Mouse (Mus musculus) ovary, postnatal 14 days (tissue): Measurements from ENCODE around the gene Gm49486.

Experiments
- DNase-seq: peaks from one replicate; pipeline ENCODE4 v3.0.0; 2022; ENCODE audit warnings: low spot score

The Gm49486 gene

GRCm38 (mm10) chr15:79271124-79271746 is 42.0 kb downstream of the Gm49486 start:
- DNase-seq, result peak; percentile 34

- DNase-seq, result no peak
Measured at GRCm38 (mm10) chr15:79273020-79273419, 43.8 kb downstream of the Gm49486 start.

DNA sequence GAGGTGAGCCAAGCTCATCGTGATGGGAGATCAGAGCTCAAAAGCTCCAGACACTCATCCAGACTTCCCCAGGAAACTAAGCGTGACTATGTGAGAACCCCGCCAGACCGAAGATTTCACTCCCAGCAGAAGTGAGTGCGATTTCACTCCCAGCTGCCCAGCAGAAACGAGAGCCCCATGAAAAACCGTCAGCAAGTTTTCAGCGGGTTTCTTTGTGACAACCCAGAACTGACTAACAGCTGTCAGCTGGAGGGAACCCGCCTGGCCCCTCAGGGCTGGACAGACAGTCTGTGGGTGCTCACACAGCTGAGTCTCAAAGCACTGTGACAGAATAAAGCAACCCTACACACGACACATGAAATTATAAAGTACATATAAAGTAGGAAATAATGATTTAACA is 48.5 kb downstream of the Gm49486 start:
- DNase-seq, result no peak

DNA sequence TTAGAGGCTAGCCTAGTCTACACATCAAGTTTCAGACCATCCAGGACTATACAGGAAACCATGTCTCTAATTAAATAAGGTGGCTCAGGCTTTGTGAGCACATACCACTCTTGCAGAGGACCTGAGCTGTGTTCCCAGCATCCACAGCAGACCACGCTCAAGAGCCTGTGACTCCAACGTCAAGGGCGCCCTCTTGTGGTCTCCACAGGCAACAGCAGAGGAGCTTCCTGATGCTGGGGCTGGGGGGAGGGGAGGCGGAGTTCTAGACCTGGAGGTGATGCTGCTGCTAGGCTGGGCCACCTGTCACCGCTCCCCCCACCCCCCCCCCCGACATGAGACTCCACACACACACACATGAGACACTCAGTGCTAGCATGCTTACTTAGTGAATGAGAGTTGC is 51.0 kb downstream of the Gm49486 start:
- DNase-seq, result no peak

GRCm38 (mm10) chr15:79280850-79281249 is 51.7 kb downstream of the Gm49486 start:
- no peak for DNase-seq

DNA sequence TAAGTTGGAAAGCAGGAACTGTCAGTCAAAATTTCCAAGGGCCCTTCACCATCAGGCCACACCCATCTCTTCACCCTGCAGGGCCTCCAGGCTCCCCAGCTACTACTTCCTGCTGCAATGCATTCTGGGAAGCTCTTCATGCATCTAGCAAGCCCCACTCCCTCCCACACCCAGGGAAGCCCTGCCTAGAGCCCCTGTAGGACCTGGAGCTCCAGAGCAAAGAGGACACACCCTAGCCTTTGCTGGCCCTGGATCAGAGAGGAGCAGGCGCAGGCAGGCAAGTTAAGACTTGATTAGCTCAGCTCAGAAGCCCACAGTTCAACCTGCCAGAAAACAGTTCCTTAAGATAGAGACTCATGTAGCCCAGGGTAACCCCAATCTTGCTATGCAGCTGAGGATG is 52.2 kb downstream of the Gm49486 start:
- no peak for DNase-seq

DNA sequence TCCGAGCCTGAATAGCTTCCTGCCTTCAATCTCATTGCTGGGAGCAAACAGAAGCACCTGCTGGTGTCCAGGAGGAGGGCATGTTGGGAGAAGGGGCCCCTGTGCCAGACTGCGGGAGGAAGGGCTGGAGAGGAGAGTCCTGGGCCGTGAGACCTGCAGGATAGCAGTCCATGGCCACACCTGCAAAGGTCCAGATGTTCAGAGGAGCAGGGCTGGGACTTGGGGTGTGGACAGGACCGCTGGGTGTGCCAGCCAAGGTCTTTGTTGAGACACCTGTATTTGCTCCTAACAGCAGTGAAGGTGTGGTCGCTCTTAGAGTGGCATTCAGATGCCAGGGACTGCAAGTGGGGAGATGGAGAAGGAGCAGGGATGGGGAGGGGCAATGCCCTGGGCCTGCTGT is 53.2 kb downstream of the Gm49486 start:
- no peak for DNase-seq

DNA sequence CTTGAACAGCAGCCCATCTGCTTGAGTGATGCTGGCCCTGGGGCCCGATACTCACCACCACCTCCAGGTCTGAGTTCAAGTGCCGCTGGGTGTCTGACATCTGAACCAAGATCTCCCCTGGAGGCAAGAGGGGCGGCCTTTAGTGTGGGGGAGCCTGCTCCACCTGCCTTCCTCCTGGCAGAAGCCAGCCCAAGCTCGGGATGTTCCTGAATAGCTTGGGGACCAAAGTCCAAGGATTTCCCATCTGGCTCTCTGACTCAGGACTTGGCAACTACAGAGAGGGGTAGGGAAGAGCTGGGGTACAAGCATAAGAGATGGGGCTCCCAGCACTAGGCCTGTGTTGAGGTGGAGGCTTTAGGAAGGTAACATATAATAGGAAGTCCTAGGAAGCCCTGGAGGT is 54.2 kb downstream of the Gm49486 start:
- no peak for DNase-seq

GRCm38 (mm10) chr15:79285399-79285798 is 56.2 kb downstream of the Gm49486 start, which contains the start of gene Baiap2l2:
Baiap2l2 (minus strand) TSS chr15:79285537.
- DNase-seq, result no peak

DNA sequence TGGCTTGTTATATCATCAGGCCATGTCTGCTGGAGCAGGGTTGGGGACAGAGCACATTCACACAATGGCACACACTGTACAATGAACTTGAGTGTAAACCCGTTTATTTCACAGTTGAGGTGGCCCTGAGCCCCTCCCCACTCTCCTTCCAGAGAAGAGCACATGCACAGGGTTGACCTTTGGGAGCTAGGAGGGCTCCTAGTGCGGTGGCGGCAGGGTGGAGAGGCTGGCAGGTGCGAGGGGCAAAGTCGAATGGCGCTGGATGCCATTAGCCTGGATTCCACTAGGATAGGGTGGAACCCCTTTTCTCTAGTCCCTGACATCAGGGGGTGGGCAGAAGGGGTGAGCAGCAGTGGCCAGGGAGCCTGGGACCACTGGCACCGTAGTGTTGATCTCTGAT is 57.0 kb downstream of the Gm49486 start:
- no peak for DNase-seq

DNA sequence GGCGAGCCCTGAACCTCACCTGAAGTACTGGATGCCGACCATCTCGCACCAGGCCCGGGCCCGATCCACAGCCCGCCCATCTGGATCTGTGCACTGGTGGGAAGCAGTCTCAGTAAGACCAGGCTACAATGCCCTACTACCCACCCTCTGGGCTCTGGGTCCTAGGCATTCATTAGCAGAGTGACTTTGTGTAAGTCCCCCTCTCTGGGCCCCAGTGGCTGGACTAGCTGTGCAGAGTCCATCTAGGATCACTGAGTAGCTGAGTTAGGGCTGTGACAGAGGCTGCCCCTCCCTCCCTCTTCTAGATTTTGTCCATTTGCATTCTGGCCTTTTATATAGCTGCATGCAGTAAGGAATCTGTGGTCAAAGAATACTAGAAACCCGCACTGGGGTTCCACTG is 57.9 kb downstream of the Gm49486 start:
- no peak for DNase-seq

DNA sequence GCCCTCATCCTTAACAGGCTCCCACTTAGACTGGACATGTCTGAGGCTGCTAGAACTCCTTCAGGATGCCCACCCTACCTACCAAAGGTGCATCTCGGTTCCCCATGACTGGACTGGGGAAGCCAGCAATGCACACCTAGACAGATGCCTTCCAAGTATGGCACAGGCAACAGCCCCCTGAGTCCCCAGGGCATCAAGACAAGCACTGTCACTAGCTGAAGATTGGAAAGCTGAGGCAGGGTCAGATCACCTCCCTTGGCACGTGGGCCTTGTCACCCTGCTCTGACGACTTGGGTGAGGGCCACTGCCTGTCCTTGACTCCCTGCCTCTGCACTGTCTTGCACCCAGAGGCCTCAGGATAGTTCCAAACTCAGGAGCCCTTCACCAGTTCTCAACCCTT is 59.2 kb downstream of the Gm49486 start:
- DNase-seq, result no peak

- no peak for DNase-seq
Measured at GRCm38 (mm10) chr15:79289441-79289840, 60.2 kb downstream of the Gm49486 start.

GRCm38 (mm10) chr15:79290340-79290739 is 61.1 kb downstream of the Gm49486 start:
- no peak for DNase-seq

DNA sequence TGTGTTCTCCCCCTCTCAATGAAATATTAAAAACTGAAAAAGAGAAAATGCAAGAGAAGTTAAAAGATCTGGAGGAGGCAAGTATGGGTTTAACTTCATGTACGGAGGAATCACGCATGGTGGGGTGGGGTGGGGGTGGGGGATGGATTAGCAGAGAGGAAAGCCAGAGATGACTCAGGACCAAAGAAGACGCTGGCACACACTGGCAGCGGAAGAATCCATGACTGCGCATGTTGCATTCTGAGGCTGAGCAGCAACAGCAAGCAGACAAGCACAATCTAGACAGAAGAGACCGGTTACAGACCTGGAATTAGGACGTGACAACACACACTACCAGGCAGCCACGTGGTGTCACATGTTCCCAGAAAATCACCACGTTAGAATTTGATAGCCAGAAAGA is 63.6 kb downstream of the Gm49486 start:
- DNase-seq, result no peak

DNA sequence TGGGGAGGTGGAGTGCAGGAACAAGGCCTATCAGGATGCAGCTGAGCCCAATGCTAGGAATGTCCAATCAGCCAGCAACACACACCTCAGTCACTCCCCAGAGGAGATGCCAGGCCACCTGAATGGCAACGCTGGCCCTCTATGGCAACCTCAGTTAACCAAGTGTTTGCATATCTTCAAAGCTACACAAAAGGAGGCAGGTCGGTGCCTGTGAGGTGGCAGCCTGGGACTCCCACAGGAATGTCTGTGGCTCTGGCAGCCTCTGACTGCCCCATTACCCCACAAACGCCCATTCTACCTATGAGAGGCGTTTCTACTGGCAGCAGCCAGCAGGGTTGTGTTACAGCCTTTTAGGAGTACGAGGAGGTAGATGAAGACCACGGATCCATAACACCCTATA is 69.4 kb downstream of the Gm49486 start:
- DNase-seq, result no peak

- DNase-seq, result no peak
Measured at GRCm38 (mm10) chr15:79299563-79300155, 70.5 kb downstream of the Gm49486 start.

DNA sequence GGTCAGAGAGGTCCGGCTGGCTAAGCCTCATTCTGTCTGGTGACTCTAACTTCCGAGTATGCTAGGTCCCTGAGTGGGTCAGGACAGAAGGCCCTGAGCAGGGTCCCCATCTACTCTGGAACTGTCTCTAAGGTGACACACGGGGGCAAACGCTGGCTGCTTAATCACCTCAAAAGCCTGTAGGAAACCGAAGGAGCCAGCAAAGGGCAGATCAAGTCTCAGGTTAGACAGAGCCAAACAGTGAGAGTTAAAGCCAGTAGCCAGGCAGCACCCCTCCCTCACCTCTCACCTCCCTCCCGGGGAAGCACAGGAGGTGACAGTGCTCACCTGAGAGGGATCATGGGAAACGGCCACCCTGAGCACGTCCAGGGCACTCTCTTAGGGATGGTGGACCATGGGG is 74.5 kb downstream of the Gm49486 start:
- DNase-seq, result no peak

DNA sequence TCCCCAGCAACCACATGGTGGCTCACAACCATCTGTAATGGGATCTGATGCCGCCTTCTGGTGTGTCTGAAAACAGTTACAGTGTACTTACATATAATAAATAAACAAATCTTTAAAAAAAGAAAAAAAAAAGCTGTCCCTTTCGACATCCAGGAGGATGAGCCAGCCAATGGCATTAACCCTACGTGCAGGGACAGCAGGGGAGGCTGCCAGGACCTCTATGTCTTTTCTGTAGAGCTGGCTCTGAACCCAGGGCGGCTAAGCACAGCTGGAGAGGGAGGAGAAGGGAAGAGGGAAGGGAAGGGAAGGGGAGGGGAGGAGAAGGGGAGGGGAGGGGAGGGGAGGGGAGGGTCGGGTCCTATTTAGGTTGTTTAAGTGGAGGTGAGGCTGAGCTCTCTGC is 75.6 kb downstream of the Gm49486 start:
- no peak for DNase-seq

- no peak for DNase-seq
Measured at GRCm38 (mm10) chr15:79306043-79306637, 76.9 kb downstream of the Gm49486 start.
